Mouse (Mus musculus): ENCODE data around the gene Gnb4. TPM values are rescaled to one million over a fixed set of nuclear protein-coding genes. Genes with fewer than 3 reads are reported as not detected.
A peak's percentile ranks its signal among the peaks of the same experiment; 100 is the strongest.

The Gnb4 gene
- 79.7 and 83.0 TPM in 2 replicates for polyA plus RNA-seq (2015; fragmentation: Nextera tagmentation; extraction: Ambion mirVana)

DNA sequence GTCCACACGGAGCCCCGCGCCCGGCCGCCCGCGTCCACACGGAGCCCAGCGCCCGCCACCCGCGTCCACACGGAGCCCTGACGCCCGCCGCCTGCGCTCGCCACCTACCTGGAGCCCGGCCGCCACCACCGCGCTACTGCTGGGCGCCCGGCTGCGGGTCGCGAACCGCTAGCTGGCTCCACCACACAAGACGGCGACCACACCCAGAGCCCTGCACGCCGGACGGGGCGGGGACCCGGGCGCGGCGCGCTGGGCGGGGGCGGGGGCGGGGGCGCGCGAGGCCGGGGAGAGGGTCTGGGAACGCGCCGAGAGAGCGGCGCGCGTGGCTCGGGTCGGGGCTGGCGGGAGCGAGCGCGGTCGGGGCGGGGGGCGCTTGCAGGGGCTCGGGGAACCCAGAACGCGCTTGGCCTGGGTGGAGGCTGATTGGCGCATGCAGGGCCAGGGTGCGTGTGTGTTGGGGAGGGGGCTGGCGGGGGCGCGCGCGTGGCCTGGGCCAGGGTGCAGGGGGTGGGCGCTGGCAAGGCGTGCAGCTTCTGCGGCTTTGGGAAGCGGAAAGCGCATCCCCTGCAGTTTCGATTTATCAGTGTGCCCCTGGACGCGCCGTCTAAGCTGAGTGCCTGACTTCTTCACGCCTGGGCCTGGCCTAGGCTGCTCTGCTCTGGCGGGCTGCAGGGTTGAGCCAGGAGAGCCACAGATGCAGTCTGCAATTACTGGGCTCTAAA, at the start of gene Gnb4:
Gene Gnb4 (minus strand): TSS at position 255 of the 722 bp plus-strand sequence.
- peak within 1 kb of the TSS; percentile 71 for H3K4me3 ChIP-seq
- no peaks in the 10 kb centered on the region for H3K9me3 ChIP-seq
- H3K9ac ChIP-seq: peak within 1 kb of the TSS; percentile 79
- peaks cover 9% of the 10 kb centered on the region; the same call in 1 of the 2 replicates for H3K4me1 ChIP-seq
- 2% methylated on average over 50 of the region's 83 CpGs for WGBS
- H3K27ac ChIP-seq: peak within 1 kb of the TSS; percentile 69
- H3K36me3 ChIP-seq: no peaks in the 10 kb centered on the region
- H3K27me3 ChIP-seq: no peaks in the 10 kb centered on the region
- H3K4me2 ChIP-seq (replicated peaks): peak within 1 kb of the TSS; percentile 61
- peak; percentile 93 for ATAC-seq (ENCODE audit: low FRiP score, low read depth)

DNA sequence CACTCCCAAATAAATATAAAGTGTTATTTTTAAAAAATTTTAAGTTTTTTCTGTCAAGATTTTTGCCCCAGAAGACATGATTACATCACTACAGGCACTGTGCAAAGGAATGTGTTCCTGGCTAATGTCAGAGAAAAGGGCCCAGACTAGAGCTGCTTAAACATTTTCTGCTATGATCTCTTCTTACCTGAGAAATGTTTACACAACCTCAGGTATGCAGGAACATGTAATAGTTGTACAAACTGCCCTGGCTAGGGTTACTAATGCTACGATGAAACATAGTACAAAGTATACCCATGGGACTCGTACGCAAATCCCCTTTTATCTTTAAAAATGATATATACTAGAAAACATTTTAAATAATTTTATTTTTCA, 45.2 kb upstream of the Gnb4 start:
- 83% methylated on average over 3 of the region's 3 CpGs for WGBS
- no peak for ATAC-seq (ENCODE audit: low FRiP score, low read depth)
- Histone ChIP-seq H3K4me3 (no peak overlapping the region), H3K4me2 (replicated peaks) (no peak overlapping the region), H3K27me3 (no peaks in the 10 kb centered on the region), H3K4me1 (no peaks in the 10 kb centered on the region), H3K27ac (no peak overlapping the region), H3K9me3 (no peaks in the 10 kb centered on the region), H3K9ac (no peak overlapping the region), H3K36me3 (no peaks in the 10 kb centered on the region)

DNA sequence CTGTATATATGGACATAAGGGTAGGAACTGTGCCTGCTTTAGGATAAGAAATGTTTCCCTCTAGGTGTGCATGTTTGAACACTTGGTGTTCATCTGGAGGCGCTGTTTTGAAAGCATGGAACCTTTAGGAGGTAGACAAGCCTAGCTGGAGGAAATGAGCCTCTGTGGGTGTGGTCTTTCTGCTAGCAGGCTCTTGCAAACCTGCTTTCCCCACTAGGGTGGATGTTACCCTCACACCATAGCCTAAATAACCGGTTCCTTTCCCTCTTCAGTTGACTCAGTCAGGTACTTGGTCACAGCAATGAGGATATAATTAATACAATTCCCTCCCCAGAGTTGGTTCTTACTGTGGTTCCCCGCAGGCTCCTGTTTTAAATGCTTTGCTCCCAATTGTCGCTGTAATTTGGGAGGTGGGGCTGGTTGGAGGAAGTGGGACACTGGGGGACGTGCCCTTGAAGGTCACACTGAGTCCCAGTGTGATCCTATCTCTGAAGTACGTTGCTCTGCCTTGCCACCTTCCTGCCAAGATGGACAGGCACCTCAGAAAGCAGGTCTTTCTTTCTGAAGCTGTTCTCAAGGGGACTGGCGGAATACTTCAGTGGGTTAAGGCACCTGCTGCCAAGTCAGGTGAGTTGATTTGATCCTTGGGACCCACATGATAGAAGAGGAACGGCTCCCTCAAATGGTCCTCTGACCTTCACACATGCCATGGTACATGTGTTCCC, 44.6 kb upstream of the Gnb4 start:
- no peaks in the 10 kb centered on the region for H3K27me3 ChIP-seq
- ATAC-seq (ENCODE audit: low FRiP score, low read depth): no peak
- no peaks in the 10 kb centered on the region for H3K9me3 ChIP-seq
- no peak overlapping the region for H3K27ac ChIP-seq
- H3K9ac ChIP-seq: no peak overlapping the region
- no peak overlapping the region for H3K4me2 ChIP-seq (replicated peaks)
- 56% methylated on average over 8 of the region's 8 CpGs for WGBS
- no peaks in the 10 kb centered on the region for H3K36me3 ChIP-seq
- H3K4me3 ChIP-seq: no peak overlapping the region
- no peaks in the 10 kb centered on the region for H3K4me1 ChIP-seq

DNA sequence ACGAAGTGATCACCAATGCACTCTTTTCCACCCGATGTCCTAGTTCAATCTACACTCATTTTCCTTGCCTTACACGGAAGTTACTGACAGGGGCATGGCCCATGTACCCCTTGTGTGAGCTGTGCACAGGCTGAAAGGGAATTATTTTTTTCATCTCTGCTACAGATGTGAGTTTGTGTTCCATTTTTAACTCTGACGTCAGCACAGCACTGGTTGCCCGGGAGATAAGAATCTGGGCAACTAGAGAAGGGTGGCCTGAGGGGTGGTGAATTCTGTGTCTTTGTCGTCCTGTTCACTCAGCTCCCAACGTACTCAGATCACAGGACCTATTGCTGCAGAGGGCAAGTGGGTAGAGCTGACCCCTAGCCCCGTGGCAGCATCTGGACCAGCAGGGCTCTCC, 43.9 kb upstream of the Gnb4 start:
- H3K4me3 ChIP-seq: no peak overlapping the region
- H3K4me2 ChIP-seq (replicated peaks): no peak overlapping the region
- no peak overlapping the region for H3K27ac ChIP-seq
- no peaks in the 10 kb centered on the region for H3K9me3 ChIP-seq
- H3K36me3 ChIP-seq: no peaks in the 10 kb centered on the region
- ATAC-seq (ENCODE audit: low FRiP score, low read depth): no peak
- H3K4me1 ChIP-seq: no peaks in the 10 kb centered on the region
- no peaks in the 10 kb centered on the region for H3K27me3 ChIP-seq
- H3K9ac ChIP-seq: no peak overlapping the region
- WGBS: 66% methylated on average over 8 of the region's 8 CpGs

DNA sequence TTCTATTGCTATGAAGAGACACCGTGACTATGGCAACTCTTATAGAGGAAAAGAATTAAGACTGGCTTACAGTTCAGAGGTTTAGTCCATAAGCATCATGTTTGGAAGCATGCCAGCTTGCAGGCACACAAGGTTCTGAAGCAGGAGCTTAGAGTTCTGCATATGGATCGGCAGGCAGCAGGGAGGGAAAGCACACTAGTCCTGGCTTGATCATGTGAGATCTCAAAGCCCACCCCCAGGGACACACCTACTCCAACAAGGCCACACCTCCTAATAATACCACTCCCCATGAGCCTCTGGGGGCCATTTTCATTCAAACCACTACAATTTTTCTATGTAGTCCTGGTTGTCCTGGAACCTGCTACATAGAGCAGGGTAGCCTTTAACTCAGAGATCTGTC, 43.1 kb upstream of the Gnb4 start:
- 83% methylated on average over 2 of the region's 2 CpGs for WGBS
- Histone ChIP-seq H3K4me3 (no peak overlapping the region), H3K27ac (no peak overlapping the region), H3K27me3 (no peaks in the 10 kb centered on the region), H3K36me3 (no peaks in the 10 kb centered on the region), H3K9me3 (no peaks in the 10 kb centered on the region), H3K9ac (no peak overlapping the region), H3K4me2 (replicated peaks) (no peak overlapping the region), H3K4me1 (no peaks in the 10 kb centered on the region)
- ATAC-seq (ENCODE audit: low FRiP score, low read depth): no peak

DNA sequence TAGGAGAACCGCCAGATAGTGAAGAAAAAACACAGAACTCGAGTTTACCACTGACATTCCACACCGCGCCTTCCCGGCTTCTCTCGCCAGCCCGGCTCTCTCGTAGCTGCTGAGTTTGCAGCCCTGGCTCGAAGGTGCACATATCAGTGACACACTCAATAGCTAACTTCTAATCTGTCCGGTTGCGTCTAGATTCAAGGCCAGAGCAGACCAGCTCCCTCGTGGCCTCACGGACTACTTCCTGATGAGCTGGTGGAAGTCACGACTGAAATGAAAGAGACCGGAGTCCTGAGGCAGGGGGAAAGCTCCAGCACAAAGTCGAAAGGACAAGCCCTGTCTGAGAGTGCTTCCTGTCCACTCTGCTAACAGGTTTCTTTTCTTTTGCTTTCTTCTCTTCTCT, 42.4 kb upstream of the Gnb4 start:
- no peak overlapping the region for H3K9ac ChIP-seq
- H3K27me3 ChIP-seq: no peaks in the 10 kb centered on the region
- H3K27ac ChIP-seq: no peak overlapping the region
- no peak for ATAC-seq (ENCODE audit: low FRiP score, low read depth)
- no peak overlapping the region for H3K4me3 ChIP-seq
- WGBS: 81% methylated on average over 16 of the region's 16 CpGs
- H3K4me2 ChIP-seq (replicated peaks): no peak overlapping the region
- no peaks in the 10 kb centered on the region for H3K9me3 ChIP-seq
- no peaks in the 10 kb centered on the region for H3K36me3 ChIP-seq
- no peaks in the 10 kb centered on the region for H3K4me1 ChIP-seq

DNA sequence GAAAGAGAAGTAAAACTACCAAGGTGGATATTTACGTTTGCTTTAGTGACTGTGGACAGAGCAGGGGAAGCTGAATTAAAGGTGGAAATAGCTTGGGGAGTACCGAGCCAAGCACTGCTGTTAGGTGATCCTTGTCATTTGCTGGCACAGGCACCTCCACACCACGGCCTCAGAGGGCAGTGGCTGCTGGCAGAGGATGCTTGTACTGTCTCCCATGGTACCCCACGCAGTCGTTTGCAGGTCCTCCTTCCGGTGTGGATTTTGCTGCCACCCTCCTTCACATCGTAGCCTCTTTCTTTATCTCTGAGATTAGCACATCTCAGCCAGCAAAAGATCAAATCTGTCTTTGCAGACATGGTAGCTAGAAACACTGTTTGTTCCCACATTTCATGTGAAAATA, 42.0 kb upstream of the Gnb4 start:
- H3K27me3 ChIP-seq: no peaks in the 10 kb centered on the region
- ATAC-seq (ENCODE audit: low FRiP score, low read depth): no peak
- WGBS: 73% methylated on average over 7 of the region's 7 CpGs
- H3K9me3 ChIP-seq: no peaks in the 10 kb centered on the region
- H3K9ac ChIP-seq: no peak overlapping the region
- no peak overlapping the region for H3K27ac ChIP-seq
- no peak overlapping the region for H3K4me3 ChIP-seq
- no peak overlapping the region for H3K4me2 ChIP-seq (replicated peaks)
- H3K4me1 ChIP-seq: no peaks in the 10 kb centered on the region
- H3K36me3 ChIP-seq: no peaks in the 10 kb centered on the region

DNA sequence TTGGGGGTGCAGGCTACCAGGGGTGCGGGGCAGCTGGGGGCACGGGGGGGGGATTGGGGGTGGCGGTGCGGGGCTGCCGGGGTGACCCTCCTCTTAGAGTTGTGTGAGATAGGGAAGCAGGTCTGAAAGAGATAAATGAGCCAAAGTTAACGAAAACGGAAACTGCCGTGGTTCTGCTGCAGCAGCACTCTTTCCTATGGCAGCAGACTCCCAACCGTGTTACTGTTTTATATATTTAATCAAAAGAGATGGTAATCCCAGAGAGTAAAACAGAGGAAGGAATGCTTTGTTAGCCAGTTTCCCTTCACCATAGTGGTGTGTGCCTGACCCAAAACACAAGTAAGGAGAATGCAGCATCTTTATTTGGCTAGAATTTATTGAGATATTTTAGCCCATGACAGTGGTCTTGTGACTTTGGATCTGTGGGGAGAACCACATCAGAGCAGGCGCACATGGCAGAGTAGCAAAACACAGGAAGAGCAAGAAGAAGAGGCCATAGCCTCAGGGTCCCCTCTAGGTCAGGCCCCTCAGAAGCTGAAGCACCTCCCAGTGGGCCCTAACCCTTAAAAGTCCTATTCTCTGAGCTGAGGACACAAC, 40.1 kb upstream of the Gnb4 start:
- no peaks in the 10 kb centered on the region for H3K36me3 ChIP-seq
- H3K4me3 ChIP-seq: no peak overlapping the region
- H3K4me2 ChIP-seq (replicated peaks): no peak overlapping the region
- no peak for ATAC-seq (ENCODE audit: low FRiP score, low read depth)
- 0 out of 2 replicates have a peak, but pooled peaks cover 4% of the 10 kb centered on the region for H3K9me3 ChIP-seq
- H3K9ac ChIP-seq: no peak overlapping the region
- H3K27me3 ChIP-seq: no peaks in the 10 kb centered on the region
- 87% methylated on average over 10 of the region's 10 CpGs for WGBS
- H3K27ac ChIP-seq: no peak overlapping the region
- no peaks in the 10 kb centered on the region for H3K4me1 ChIP-seq

DNA sequence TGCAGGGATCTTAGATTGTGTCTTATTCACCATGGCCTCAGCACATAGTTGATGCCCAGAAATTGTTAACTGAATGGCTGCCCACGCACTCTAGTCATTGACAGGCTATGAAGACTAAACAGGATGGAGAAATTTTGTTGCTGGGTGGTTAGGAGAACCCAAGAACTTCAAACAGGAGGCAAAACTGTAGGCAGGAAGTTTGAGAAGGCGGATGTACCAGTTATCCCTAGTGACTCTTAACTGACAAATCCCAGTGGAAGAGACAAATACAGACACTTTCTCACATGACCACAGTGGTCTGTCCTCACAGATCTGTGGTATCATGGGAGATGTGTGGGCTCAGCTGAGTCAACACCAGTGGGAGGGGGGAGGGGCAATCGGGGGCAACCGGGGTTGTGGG, 39.6 kb upstream of the Gnb4 start:
- no peaks in the 10 kb centered on the region for H3K36me3 ChIP-seq
- ATAC-seq (ENCODE audit: low FRiP score, low read depth): no peak
- no peak overlapping the region for H3K4me2 ChIP-seq (replicated peaks)
- no peaks in the 10 kb centered on the region for H3K27me3 ChIP-seq
- 0 out of 2 replicates have a peak, but pooled peaks cover 4% of the 10 kb centered on the region for H3K9me3 ChIP-seq
- no peaks in the 10 kb centered on the region for H3K4me1 ChIP-seq
- no peak overlapping the region for H3K9ac ChIP-seq
- no peak overlapping the region for H3K27ac ChIP-seq
- 86% methylated on average over 4 of the region's 4 CpGs for WGBS
- no peak overlapping the region for H3K4me3 ChIP-seq

DNA sequence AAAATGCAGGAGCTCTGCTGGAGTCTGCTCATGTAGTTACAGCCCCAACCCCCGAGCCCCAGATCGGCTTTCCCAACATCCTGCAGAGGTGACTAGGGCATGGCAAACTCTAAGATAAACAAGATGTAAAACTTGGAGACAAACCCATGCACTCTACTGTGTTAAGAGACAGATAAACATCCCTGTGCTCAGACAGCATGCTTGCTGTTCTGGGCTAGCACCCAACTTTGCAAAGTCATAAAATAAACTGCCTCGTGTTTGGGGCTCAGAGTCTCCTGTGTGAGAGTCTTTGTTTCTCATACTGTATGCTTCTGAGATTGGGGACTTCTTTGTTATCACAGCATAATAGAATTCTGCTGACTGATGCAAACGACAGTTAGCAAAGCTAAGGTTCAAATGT, 36.4 kb upstream of the Gnb4 start:
- Histone ChIP-seq H3K27ac (no peak overlapping the region), H3K4me2 (replicated peaks) (no peak overlapping the region), H3K4me1 (no peaks in the 10 kb centered on the region), H3K9ac (no peak overlapping the region), H3K36me3 (no peaks in the 10 kb centered on the region), H3K9me3 (0 out of 2 replicates have a peak, but pooled peaks cover 4% of the 10 kb centered on the region), H3K4me3 (no peak overlapping the region), H3K27me3 (no peaks in the 10 kb centered on the region)
- WGBS: 63% methylated on average over 4 of the region's 4 CpGs
- ATAC-seq (ENCODE audit: low FRiP score, low read depth): no peak

DNA sequence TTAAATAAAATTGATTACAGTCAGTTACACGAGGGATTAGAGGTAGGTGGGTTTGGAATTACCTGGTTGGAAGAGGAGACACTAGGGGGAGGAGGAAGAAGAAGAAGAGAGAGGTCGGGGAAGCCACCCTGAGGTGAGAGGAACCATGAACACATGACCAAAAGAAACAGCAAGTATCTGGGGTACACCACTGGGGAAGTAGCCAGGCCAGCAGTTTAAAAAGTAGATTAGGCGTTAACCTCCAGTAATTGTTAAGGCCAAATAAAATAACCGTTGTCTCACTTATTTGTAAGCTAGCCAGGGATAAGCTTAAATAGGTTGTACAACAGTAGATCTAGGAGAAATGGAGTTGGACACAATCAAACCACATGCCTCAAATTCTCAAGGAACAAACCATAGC, 32.9 kb upstream of the Gnb4 start:
- no peak for ATAC-seq (ENCODE audit: low FRiP score, low read depth)
- no peaks in the 10 kb centered on the region for H3K4me1 ChIP-seq
- no peak overlapping the region for H3K9ac ChIP-seq
- H3K4me3 ChIP-seq: no peak overlapping the region
- H3K9me3 ChIP-seq: 0 out of 2 replicates have a peak, but pooled peaks cover 4% of the 10 kb centered on the region
- no peak overlapping the region for H3K27ac ChIP-seq
- no peaks in the 10 kb centered on the region for H3K27me3 ChIP-seq
- WGBS: 72% methylated on average over 4 of the region's 4 CpGs
- no peak overlapping the region for H3K4me2 ChIP-seq (replicated peaks)
- H3K36me3 ChIP-seq: no peaks in the 10 kb centered on the region

DNA sequence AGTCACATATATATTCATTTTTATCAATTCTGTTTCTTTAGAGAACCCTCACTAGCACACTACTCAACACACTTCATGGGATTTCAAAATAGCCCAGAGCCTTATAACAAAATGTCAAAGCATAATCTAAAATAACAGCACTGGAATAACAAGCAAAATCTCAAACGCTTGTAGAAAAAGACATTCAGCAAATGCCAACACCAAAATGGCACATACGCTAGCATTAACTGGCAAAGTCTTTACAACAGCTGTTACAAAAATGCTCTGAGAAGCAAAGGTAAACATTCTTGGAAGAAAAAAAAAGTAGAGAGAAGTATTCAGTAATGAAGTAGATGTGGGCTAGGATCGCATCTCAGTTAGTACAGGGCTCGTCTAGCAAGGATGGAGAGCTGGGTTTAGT, 30.5 kb upstream of the Gnb4 start:
- ATAC-seq (ENCODE audit: low FRiP score, low read depth): no peak
- H3K9me3 ChIP-seq: no peaks in the 10 kb centered on the region
- H3K4me1 ChIP-seq: no peaks in the 10 kb centered on the region
- H3K27me3 ChIP-seq: no peaks in the 10 kb centered on the region
- no peak overlapping the region for H3K4me2 ChIP-seq (replicated peaks)
- H3K27ac ChIP-seq: no peak overlapping the region
- H3K36me3 ChIP-seq: no peaks in the 10 kb centered on the region
- WGBS: 88% methylated on average over 4 of the region's 4 CpGs
- no peak overlapping the region for H3K9ac ChIP-seq
- H3K4me3 ChIP-seq: no peak overlapping the region
